Mouse (Mus musculus): Measurements from ENCODE around the gene Olfr267. TPM values are rescaled to one million over a fixed set of nuclear protein-coding genes. Genes with fewer than 3 reads are reported as not detected.

The Olfr267 gene
- polyA plus RNA-seq (2014; fragmentation: Nextera tagmentation; extraction: Ambion mirVana), result 0.06 and 0.18 TPM in 2 replicates

DNA sequence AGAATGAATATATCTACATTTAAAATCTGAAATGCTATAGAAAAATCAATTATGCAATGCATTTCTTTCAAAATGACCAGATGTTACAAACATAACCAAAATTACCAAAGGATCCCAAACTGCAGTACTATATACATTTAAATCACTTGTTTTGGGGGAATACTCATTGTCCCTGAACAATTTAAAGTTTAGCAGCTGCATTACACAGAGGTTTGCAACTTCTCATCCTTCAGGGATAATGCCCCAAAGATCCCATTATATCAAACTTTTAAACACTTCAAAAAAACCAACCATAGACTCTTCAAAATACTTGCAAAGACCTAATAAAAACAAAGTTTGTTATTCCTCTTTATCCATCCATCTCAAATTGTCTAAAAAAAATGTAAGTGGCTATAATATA lies at the start of gene Olfr267:
TSS of gene Olfr267 (minus strand) at position 101 of the 400 bp plus-strand sequence.
- Histone ChIP-seq H3K4me1 (replicated peaks; ENCODE audit: control insufficient read depth, insufficient read depth, low read length) (no peaks in the 10 kb centered on the region), H3K4me3 (ENCODE audit: low read depth, low read length) (no peak within 1 kb of the TSS), H3K36me3 (ENCODE audit: control insufficient read depth, insufficient read depth, low read length) (no peaks in the 10 kb centered on the region), H3K4me2 (replicated peaks; ENCODE audit: low read depth, low read length) (no peak within 1 kb of the TSS), H3K9ac (ENCODE audit: low read depth, low read length) (no peak within 1 kb of the TSS), H3K9me3 (ENCODE audit: control insufficient read depth, low read length) (no peaks in the 10 kb centered on the region), H3K27ac (ENCODE audit: low read depth, low read length) (no peak within 1 kb of the TSS), H3K27me3 (ENCODE audit: control insufficient read depth, insufficient read depth, low read length) (no peaks in the 10 kb centered on the region)
- ATAC-seq (ENCODE audit: low FRiP score) (no peak), DNase-seq (ENCODE audit: low spot score) (no peak)

DNA sequence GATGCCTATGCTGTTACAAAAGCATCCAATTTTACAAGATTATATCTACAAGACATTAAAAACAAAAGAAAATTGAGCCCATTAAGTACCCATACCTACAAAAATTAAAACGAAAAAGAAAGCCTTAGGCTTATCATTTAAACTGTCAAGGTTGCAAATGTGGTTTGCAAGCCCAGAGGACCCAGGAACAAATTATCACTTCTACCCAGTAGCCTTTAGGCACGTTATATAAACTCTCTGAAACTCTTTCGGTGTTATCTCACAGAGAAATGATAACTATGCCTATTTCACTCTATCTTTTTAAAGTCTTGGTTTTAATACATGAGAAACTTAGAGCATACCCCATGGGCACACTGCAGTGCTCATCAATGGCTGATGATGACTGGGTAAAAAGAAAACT lies 45.4 kb upstream of the Olfr267 start:
- ATAC-seq (ENCODE audit: low FRiP score), result no peak
- H3K4me2 ChIP-seq (replicated peaks; ENCODE audit: low read depth, low read length), result no peak overlapping the region
- H3K4me3 ChIP-seq (ENCODE audit: low read depth, low read length), result no peak overlapping the region
- H3K36me3 ChIP-seq (ENCODE audit: control insufficient read depth, insufficient read depth, low read length), result no peaks in the 10 kb centered on the region
- no peaks in the 10 kb centered on the region for H3K27me3 ChIP-seq (ENCODE audit: control insufficient read depth, insufficient read depth, low read length)
- no peak overlapping the region for H3K9ac ChIP-seq (ENCODE audit: low read depth, low read length)
- 87% methylated on average over 3 of the region's 3 CpGs for WGBS
- no peaks in the 10 kb centered on the region for H3K4me1 ChIP-seq (replicated peaks; ENCODE audit: control insufficient read depth, insufficient read depth, low read length)
- no peak overlapping the region for H3K27ac ChIP-seq (ENCODE audit: low read depth, low read length)
- no peaks in the 10 kb centered on the region for H3K9me3 ChIP-seq (ENCODE audit: control insufficient read depth, low read length)
- no peak for DNase-seq (ENCODE audit: low spot score)

GRCm38 (mm10) chr4:58825921-58826320 lies 38.4 kb upstream of the Olfr267 start:
- H3K4me1 ChIP-seq (replicated peaks; ENCODE audit: control insufficient read depth, insufficient read depth, low read length), result no peaks in the 10 kb centered on the region
- no peaks in the 10 kb centered on the region for H3K27me3 ChIP-seq (ENCODE audit: control insufficient read depth, insufficient read depth, low read length)
- H3K4me2 ChIP-seq (replicated peaks; ENCODE audit: low read depth, low read length), result no peak overlapping the region
- no peak overlapping the region for H3K27ac ChIP-seq (ENCODE audit: low read depth, low read length)
- H3K36me3 ChIP-seq (ENCODE audit: control insufficient read depth, insufficient read depth, low read length), result no peaks in the 10 kb centered on the region
- ATAC-seq (ENCODE audit: low FRiP score) (no peak), DNase-seq (ENCODE audit: low spot score) (no peak)
- H3K9ac ChIP-seq (ENCODE audit: low read depth, low read length), result no peak overlapping the region
- H3K4me3 ChIP-seq (ENCODE audit: low read depth, low read length), result no peak overlapping the region
- H3K9me3 ChIP-seq (ENCODE audit: control insufficient read depth, low read length), result no peaks in the 10 kb centered on the region
- 87% methylated on average over 4 of the region's 4 CpGs for WGBS

DNA sequence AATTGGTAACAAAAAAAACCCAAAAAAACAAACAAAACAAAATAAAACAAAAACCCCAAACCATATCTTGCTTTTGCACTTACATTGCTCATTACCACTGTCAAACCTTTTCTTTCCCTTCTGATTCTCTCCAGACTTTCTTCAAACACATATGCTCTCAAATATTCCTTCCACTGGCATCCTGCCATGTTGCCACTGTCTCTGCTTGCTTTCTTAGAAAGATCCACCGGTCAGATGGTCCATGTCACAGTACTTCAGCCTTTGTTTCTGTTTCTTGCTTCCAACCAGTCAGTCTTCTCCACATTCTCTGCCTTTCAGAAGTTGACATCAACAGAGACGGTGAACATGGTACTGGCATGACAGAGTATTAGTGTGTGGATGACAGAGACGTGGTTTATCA lies 857 bp downstream of the Olfr267 start:
- Histone ChIP-seq H3K9me3 (ENCODE audit: control insufficient read depth, low read length) (no peaks in the 10 kb centered on the region), H3K4me3 (ENCODE audit: low read depth, low read length) (no peak overlapping the region), H3K4me1 (replicated peaks; ENCODE audit: control insufficient read depth, insufficient read depth, low read length) (no peaks in the 10 kb centered on the region), H3K27me3 (ENCODE audit: control insufficient read depth, insufficient read depth, low read length) (no peaks in the 10 kb centered on the region), H3K9ac (ENCODE audit: low read depth, low read length) (no peak overlapping the region), H3K36me3 (ENCODE audit: control insufficient read depth, insufficient read depth, low read length) (no peaks in the 10 kb centered on the region), H3K4me2 (replicated peaks; ENCODE audit: low read depth, low read length) (no peak overlapping the region), H3K27ac (ENCODE audit: low read depth, low read length) (no peak overlapping the region)
- DNase-seq (ENCODE audit: low spot score) (no peak), ATAC-seq (ENCODE audit: low FRiP score) (no peak)
- WGBS, result 90% methylated on average over 3 of the region's 3 CpGs

DNA sequence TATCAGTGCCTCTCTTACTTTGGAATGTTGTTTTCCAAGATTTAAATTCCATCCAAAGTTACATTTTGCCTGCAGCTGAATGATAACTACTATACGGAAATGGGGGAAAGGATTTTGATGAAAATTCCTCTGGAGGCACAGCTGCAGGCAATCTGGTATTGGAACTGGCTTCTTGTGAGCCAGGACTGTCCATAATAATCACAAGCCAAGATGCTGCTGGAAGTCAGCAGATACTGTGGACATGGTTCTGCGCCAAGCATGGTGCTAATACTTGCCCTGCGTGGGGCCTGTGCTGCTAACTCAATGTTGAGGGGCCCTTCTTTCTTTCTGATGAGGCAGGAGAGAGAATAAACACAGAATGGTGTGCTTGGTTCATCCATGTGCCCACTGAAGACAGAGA lies 24.1 kb downstream of the Olfr267 start:
- H3K27ac ChIP-seq (ENCODE audit: low read depth, low read length), result no peak overlapping the region
- no peaks in the 10 kb centered on the region for H3K9me3 ChIP-seq (ENCODE audit: control insufficient read depth, low read length)
- H3K4me3 ChIP-seq (ENCODE audit: low read depth, low read length), result no peak overlapping the region
- no peaks in the 10 kb centered on the region for H3K36me3 ChIP-seq (ENCODE audit: control insufficient read depth, insufficient read depth, low read length)
- H3K4me2 ChIP-seq (replicated peaks; ENCODE audit: low read depth, low read length), result no peak overlapping the region
- H3K9ac ChIP-seq (ENCODE audit: low read depth, low read length), result no peak overlapping the region
- H3K27me3 ChIP-seq (ENCODE audit: control insufficient read depth, insufficient read depth, low read length), result no peaks in the 10 kb centered on the region
- no peak for ATAC-seq (ENCODE audit: low FRiP score)
- 84% methylated on average over 3 of the region's 3 CpGs for WGBS
- DNase-seq (ENCODE audit: low spot score), result no peak
- H3K4me1 ChIP-seq (replicated peaks; ENCODE audit: control insufficient read depth, insufficient read depth, low read length), result no peaks in the 10 kb centered on the region

DNA sequence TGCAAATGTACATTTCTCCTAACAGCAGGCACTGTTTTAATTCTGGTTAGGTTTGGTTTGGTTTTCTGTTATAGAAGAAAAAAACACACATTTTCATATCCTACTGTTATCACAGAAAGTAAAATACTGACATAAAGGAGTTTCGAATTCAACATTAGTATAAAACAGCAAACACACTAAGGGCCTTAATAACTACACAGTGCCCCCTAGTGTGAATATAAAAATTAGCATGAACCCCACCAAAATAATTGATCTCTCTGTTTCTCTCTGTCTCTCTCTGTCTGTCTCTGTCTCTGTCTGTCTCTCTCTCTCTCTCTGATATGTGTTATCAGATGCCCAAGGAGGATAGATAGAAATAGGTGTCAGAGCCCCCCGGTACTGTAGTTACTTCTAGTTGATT lies 38.0 kb downstream of the Olfr267 start:
- 71% methylated on average over 2 of the region's 2 CpGs for WGBS
- Histone ChIP-seq H3K4me2 (replicated peaks; ENCODE audit: low read depth, low read length) (no peak overlapping the region), H3K4me3 (ENCODE audit: low read depth, low read length) (no peak overlapping the region), H3K36me3 (ENCODE audit: control insufficient read depth, insufficient read depth, low read length) (no peaks in the 10 kb centered on the region), H3K27me3 (ENCODE audit: control insufficient read depth, insufficient read depth, low read length) (no peaks in the 10 kb centered on the region), H3K9ac (ENCODE audit: low read depth, low read length) (no peak overlapping the region), H3K27ac (ENCODE audit: low read depth, low read length) (no peak overlapping the region), H3K4me1 (replicated peaks; ENCODE audit: control insufficient read depth, insufficient read depth, low read length) (no peaks in the 10 kb centered on the region), H3K9me3 (ENCODE audit: control insufficient read depth, low read length) (no peaks in the 10 kb centered on the region)
- ATAC-seq (ENCODE audit: low FRiP score), result no peak
- peak; percentile 39 for DNase-seq (ENCODE audit: low spot score)

DNA sequence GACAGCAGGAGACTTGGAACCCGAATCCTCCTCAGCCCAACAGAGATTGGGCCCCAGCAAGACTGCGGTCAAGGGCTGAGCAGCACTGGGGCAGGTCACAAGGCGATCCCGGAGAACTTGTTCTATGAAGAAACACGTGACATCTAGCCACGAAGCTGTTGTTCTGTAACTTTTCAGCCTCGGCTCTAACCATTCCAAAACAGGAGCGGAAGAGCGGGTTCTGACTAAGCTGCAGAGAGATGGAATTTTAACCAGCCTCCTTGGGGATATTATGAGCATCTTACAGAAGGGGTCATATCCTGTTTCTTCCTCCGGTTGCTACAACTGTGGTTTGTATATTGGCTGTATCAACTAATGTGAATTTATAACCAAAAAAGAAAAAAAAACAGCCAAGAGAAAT lies 38.4 kb downstream of the Olfr267 start:
- WGBS, result 53% methylated on average over 10 of the region's 10 CpGs
- Histone ChIP-seq H3K4me3 (ENCODE audit: low read depth, low read length) (no peak overlapping the region), H3K36me3 (ENCODE audit: control insufficient read depth, insufficient read depth, low read length) (no peaks in the 10 kb centered on the region), H3K4me2 (replicated peaks; ENCODE audit: low read depth, low read length) (no peak overlapping the region), H3K27me3 (ENCODE audit: control insufficient read depth, insufficient read depth, low read length) (no peaks in the 10 kb centered on the region), H3K4me1 (replicated peaks; ENCODE audit: control insufficient read depth, insufficient read depth, low read length) (no peaks in the 10 kb centered on the region), H3K9ac (ENCODE audit: low read depth, low read length) (no peak overlapping the region), H3K27ac (ENCODE audit: low read depth, low read length) (no peak overlapping the region), H3K9me3 (ENCODE audit: control insufficient read depth, low read length) (no peaks in the 10 kb centered on the region)
- DNase-seq (ENCODE audit: low spot score), result peak; percentile 17
- no peak for ATAC-seq (ENCODE audit: low FRiP score)

GRCm38 (mm10) chr4:58745583-58746222 lies 41.8 kb downstream of the Olfr267 start:
- H3K9me3 ChIP-seq (ENCODE audit: control insufficient read depth, low read length), result no peaks in the 10 kb centered on the region
- DNase-seq (ENCODE audit: low spot score), result no peak
- H3K27me3 ChIP-seq (ENCODE audit: control insufficient read depth, insufficient read depth, low read length), result no peaks in the 10 kb centered on the region
- H3K4me2 ChIP-seq (replicated peaks; ENCODE audit: low read depth, low read length), result no peak overlapping the region
- 82% methylated on average over 7 of the region's 7 CpGs for WGBS
- no peaks in the 10 kb centered on the region for H3K36me3 ChIP-seq (ENCODE audit: control insufficient read depth, insufficient read depth, low read length)
- no peak overlapping the region for H3K4me3 ChIP-seq (ENCODE audit: low read depth, low read length)
- H3K27ac ChIP-seq (ENCODE audit: low read depth, low read length), result no peak overlapping the region
- no peak for ATAC-seq (ENCODE audit: low FRiP score)
- H3K4me1 ChIP-seq (replicated peaks; ENCODE audit: control insufficient read depth, insufficient read depth, low read length), result no peaks in the 10 kb centered on the region
- no peak overlapping the region for H3K9ac ChIP-seq (ENCODE audit: low read depth, low read length)

GRCm38 (mm10) chr4:58736867-58737633 lies 50.5 kb downstream of the Olfr267 start:
- Histone ChIP-seq H3K4me1 (replicated peaks; ENCODE audit: control insufficient read depth, insufficient read depth, low read length) (no peaks in the 10 kb centered on the region), H3K4me2 (replicated peaks; ENCODE audit: low read depth, low read length) (no peak overlapping the region), H3K27ac (ENCODE audit: low read depth, low read length) (no peak overlapping the region), H3K9me3 (ENCODE audit: control insufficient read depth, low read length) (no peaks in the 10 kb centered on the region), H3K9ac (ENCODE audit: low read depth, low read length) (no peak overlapping the region), H3K36me3 (ENCODE audit: control insufficient read depth, insufficient read depth, low read length) (no peaks in the 10 kb centered on the region), H3K27me3 (ENCODE audit: control insufficient read depth, insufficient read depth, low read length) (no peaks in the 10 kb centered on the region), H3K4me3 (ENCODE audit: low read depth, low read length) (no peak overlapping the region)
- ATAC-seq (ENCODE audit: low FRiP score) (no peak), DNase-seq (ENCODE audit: low spot score) (no peak)
- WGBS, result 83% methylated on average over 18 of the region's 18 CpGs

All from hindbrain, embryonic 11.5 days (tissue).